Mouse (Mus musculus) erythroblast, adult 5-6 weeks (primary cell): ENCODE results near the gene Cldn34b2. TPM values are rescaled to one million over a fixed set of nuclear protein-coding genes. Genes with fewer than 3 reads are reported as not detected.
"Not testable (repeated sequence)": the region's sequence is repeated elsewhere in the genome, so short reads cannot be mapped to it uniquely, and the experiment has no call there.

Experiments
- ATAC-seq: replicated peaks from 2 replicates; pipeline ENCODE4 v1.8.0; 2016; ENCODE audit warnings: moderate number of reproducible peaks, mild to moderate bottlenecking, moderate TSS enrichment, inconsistent platforms; ENCODE audit not compliant: poor library complexity, low FRiP score, severe bottlenecking
- total RNA-seq, 2 experiments: library from RNA; stranded (forward) in 1 of 2; stranded (reverse) in 1 of 2; fragments of 150-400 nt in 1 of 2; fragments of 200-764, 138-1000 nt in 1 of 2; gene quantifications; 2 replicates each; pipeline versions ENCODE4 v1.2.3 to v1.2.4; 2015 to 2017; ENCODE audit warnings: low replicate concordance in 2 of 2

Cldn34b2 gene
- not detected in 2 replicates for total RNA-seq (2015; ENCODE audit: low replicate concordance)
- not detected in 2 replicates for total RNA-seq (2017; ENCODE audit: low replicate concordance)

- not testable (repeated sequence) for ATAC-seq
Measured at GRCm38 (mm10) chrX:155128312-155128711, at the start of gene Cldn34b2. Cldn34b2 (minus strand) TSS chrX:155128412.

GRCm38 (mm10) chrX:155177640-155178039 is 49.4 kb upstream of the Cldn34b2 start:
- ATAC-seq = no peak

GRCm38 (mm10) chrX:155177230-155177629 is 49.0 kb upstream of the Cldn34b2 start:
- ATAC-seq = no peak

GRCm38 (mm10) chrX:155175568-155175967 is 47.4 kb upstream of the Cldn34b2 start:
- ATAC-seq = no peak

GRCm38 (mm10) chrX:155172310-155172709 is 44.1 kb upstream of the Cldn34b2 start:
- no peak for ATAC-seq

GRCm38 (mm10) chrX:155171754-155172153 is 43.5 kb upstream of the Cldn34b2 start:
- ATAC-seq = no peak

GRCm38 (mm10) chrX:155169886-155170285 is 41.7 kb upstream of the Cldn34b2 start:
- no peak for ATAC-seq

GRCm38 (mm10) chrX:155167667-155168066 is 39.5 kb upstream of the Cldn34b2 start:
- no peak for ATAC-seq

GRCm38 (mm10) chrX:155166313-155166712 is 38.1 kb upstream of the Cldn34b2 start:
- no peak for ATAC-seq

- ATAC-seq = no peak
Measured at GRCm38 (mm10) chrX:155163553-155163952, 35.3 kb upstream of the Cldn34b2 start.

GRCm38 (mm10) chrX:155151868-155152267 is 23.7 kb upstream of the Cldn34b2 start:
- ATAC-seq = no peak

GRCm38 (mm10) chrX:155144718-155145117 is 16.5 kb upstream of the Cldn34b2 start:
- ATAC-seq = no peak

GRCm38 (mm10) chrX:155098024-155098423 is 30.2 kb downstream of the Cldn34b2 start:
- no peak for ATAC-seq

- not testable (repeated sequence) for ATAC-seq
Measured at GRCm38 (mm10) chrX:155093566-155093965, 34.6 kb downstream of the Cldn34b2 start, which contains the start of gene Magea2. Magea2 (minus strand) TSS chrX:155093666.

GRCm38 (mm10) chrX:155089693-155090092 is 38.5 kb downstream of the Cldn34b2 start, which contains the start of gene Magea1:
Magea1 (minus strand) TSS chrX:155089793.
- ATAC-seq = not testable (repeated sequence)

Other genes with a start within 250 kb of the Cldn34b2 start
- not detected in 2 replicates for gene Cldn34b1, start 238.1 kb downstream of the Cldn34b2 start, total RNA-seq (2015; ENCODE audit: low replicate concordance)
- not detected in 2 replicates for gene Cldn34b1, start 238.1 kb downstream of the Cldn34b2 start, total RNA-seq (2017; ENCODE audit: low replicate concordance)
- gene Magea6, start 192.4 kb downstream of the Cldn34b2 start, total RNA-seq (2015; ENCODE audit: low replicate concordance) = not detected in 2 replicates
- gene Magea6, start 192.4 kb downstream of the Cldn34b2 start, total RNA-seq (2017; ENCODE audit: low replicate concordance) = not detected in 2 replicates
- gene Magea3, start 178.9 kb downstream of the Cldn34b2 start, total RNA-seq (2015; ENCODE audit: low replicate concordance) = not detected in 2 replicates
- gene Magea3, start 178.9 kb downstream of the Cldn34b2 start, total RNA-seq (2017; ENCODE audit: low replicate concordance) = not detected in 2 replicates
- not detected in 2 replicates for gene Magea8, start 132.6 kb downstream of the Cldn34b2 start, total RNA-seq (2015; ENCODE audit: low replicate concordance)
- gene Magea8, start 132.6 kb downstream of the Cldn34b2 start, total RNA-seq (2017; ENCODE audit: low replicate concordance) = not detected in 2 replicates
- gene Magea5, start 65.3 kb downstream of the Cldn34b2 start, total RNA-seq (2015; ENCODE audit: low replicate concordance) = not detected in 2 replicates
- gene Magea5, start 65.3 kb downstream of the Cldn34b2 start, total RNA-seq (2017; ENCODE audit: low replicate concordance) = not detected in 2 replicates
- gene Magea1, start 38.6 kb downstream of the Cldn34b2 start, total RNA-seq (2015; ENCODE audit: low replicate concordance) = not detected in 2 replicates
- not detected in 2 replicates for gene Magea1, start 38.6 kb downstream of the Cldn34b2 start, total RNA-seq (2017; ENCODE audit: low replicate concordance)
- gene Magea2, start 34.7 kb downstream of the Cldn34b2 start, total RNA-seq (2015; ENCODE audit: low replicate concordance) = not detected in 2 replicates
- gene Magea2, start 34.7 kb downstream of the Cldn34b2 start, total RNA-seq (2017; ENCODE audit: low replicate concordance) = not detected in 2 replicates
- 125 and 145 TPM in 2 replicates for gene Sat1, start 88.0 kb upstream of the Cldn34b2 start, total RNA-seq (2015; ENCODE audit: low replicate concordance)
- gene Sat1, start 88.0 kb upstream of the Cldn34b2 start, total RNA-seq (2017; ENCODE audit: low replicate concordance) = 78.6 and 150 TPM in 2 replicates
- 15.0 and 24.2 TPM in 2 replicates for gene Acot9, start 134.0 kb upstream of the Cldn34b2 start, total RNA-seq (2015; ENCODE audit: low replicate concordance)
- 12.8 and 18.7 TPM in 2 replicates for gene Acot9, start 134.0 kb upstream of the Cldn34b2 start, total RNA-seq (2017; ENCODE audit: low replicate concordance)
- 13.0 and 15.0 TPM in 2 replicates for gene Prdx4, start 212.3 kb upstream of the Cldn34b2 start, total RNA-seq (2015; ENCODE audit: low replicate concordance)
- 9.1 and 10.6 TPM in 2 replicates for gene Prdx4, start 212.3 kb upstream of the Cldn34b2 start, total RNA-seq (2017; ENCODE audit: low replicate concordance)